Mouse (Mus musculus): ENCODE results near the gene Iars2.

GRCm38 (mm10) chr1:185284740-185285139 lies 44.5 kb downstream of the Iars2 start:
- TF ChIP-seq POLR2A (IDR thresholded peaks at IDR 0.05; ENCODE audit: borderline replicate concordance, extremely low read depth, insufficient read depth, insufficient read length, poor library complexity, severe bottlenecking) = no peak
- no peak for TF ChIP-seq CTCF (IDR thresholded peaks at IDR 0.05; ENCODE audit: borderline replicate concordance, extremely low read depth, insufficient read depth, insufficient read length)
